Mouse (Mus musculus) embryonic fibroblast, embryonic 13.5 days (primary cell): ENCODE measurements at regions not wholly inside any gene's neighbourhood (a gene's known extent, or its start where the extent isn't known, plus 50 kb on each side); places are given as distances from the start of the nearest gene placed in this dataset.

Source experiments
- CTCF ChIP-seq: IDR thresholded peaks from 2 replicates; pipeline ENCODE4 v1.5.1; 2011; ENCODE audit warnings: mild to moderate bottlenecking, control low read depth, low read length, moderate library complexity, borderline replicate concordance; ENCODE audit not compliant: insufficient read depth
- POLR2A ChIP-seq: IDR thresholded peaks from 2 replicates; pipeline ENCODE4 v1.6.1; 2011; ENCODE audit warnings: low read depth, mild to moderate bottlenecking, control low read depth, low read length, moderate library complexity

GRCm38 (mm10) chr4:33833134-33833533, 91.3 kb upstream of the Cnr1 start:
- TF ChIP-seq CTCF (no peak), POLR2A (no peak)
